Mouse (Mus musculus) midbrain, embryonic 14.5 days (tissue): Measurements from ENCODE around the gene Mib2. TPM values are rescaled to one million over a fixed set of nuclear protein-coding genes. Genes with fewer than 3 reads are reported as not detected.
"Not testable (repeated sequence)": the region's sequence is repeated elsewhere in the genome, so short reads cannot be mapped to it uniquely, and the experiment has no call there.

Source experiments
- ATAC-seq: fragments of 200-750 bp; cut with Nextera tagmentation; 2 replicates; pipeline ENCODE4 v1.8.0; 2017; ENCODE audit warnings: moderate number of reproducible peaks, moderate library complexity; ENCODE audit not compliant: low FRiP score, low TSS enrichment
- DNase-seq: peaks from one replicate; pipeline ENCODE4 v3.0.0-alpha.2; 2015
- H3K27ac ChIP-seq: fragments of 300-500 bp; sonication (generic); replicated peaks from 2 replicates; pipeline ENCODE4 v1.5.1; 2014; ENCODE audit warnings: mild to moderate bottlenecking, low read depth, low read length, moderate library complexity
- H3K27me3 ChIP-seq: fragments of 300-500 bp; sonication (generic); 2 replicates; pipeline ENCODE4 v1.6.1; 2014; ENCODE audit warnings: low read length, control low read depth, mixed read lengths; ENCODE audit not compliant: control insufficient read depth, insufficient read depth
- H3K36me3 ChIP-seq: fragments of 300-500 bp; sonication (generic); 2 replicates; pipeline ENCODE4 v1.6.1; 2014; ENCODE audit warnings: low read length, control low read depth; ENCODE audit not compliant: control insufficient read depth, insufficient read depth
- H3K4me1 ChIP-seq: fragments of 300-500 bp; sonication (generic); 2 replicates; pipeline ENCODE4 v1.6.1; 2014; ENCODE audit warnings: mild to moderate bottlenecking, antibody characterized with exemption, low read length, control low read depth; ENCODE audit not compliant: control insufficient read depth, insufficient read depth
- H3K4me2 ChIP-seq: fragments of 300-500 bp; sonication (generic); 2 replicates; pipeline ENCODE4 v1.6.1; 2014; ENCODE audit warnings: mild to moderate bottlenecking, low read length, moderate library complexity
- H3K4me3 ChIP-seq: fragments of 300-500 bp; sonication (generic); replicated peaks from 2 replicates; pipeline ENCODE4 v1.5.1; 2014; ENCODE audit warnings: low read depth, low read length
- H3K9ac ChIP-seq: fragments of 300-500 bp; sonication (generic); replicated peaks from 2 replicates; pipeline ENCODE4 v1.6.1; 2014; ENCODE audit warnings: mild to moderate bottlenecking, low read length, moderate library complexity
- H3K9me3 ChIP-seq: fragments of 300-500 bp; sonication (generic); 2 replicates; pipeline ENCODE4 v1.6.1; 2016; ENCODE audit warnings: low read length, control low read depth, mixed read lengths; ENCODE audit not compliant: control insufficient read depth
- WGBS: fragments of 180-500 bp; shearing (Covaris S2); extraction: QIAGEN DNeasy Blood & Tissue Kit; methylation state at CpG from one replicate; pipeline ENCODE4 v1.1.7; 2014; 5-methylcytosine and 5-hydroxymethylcytosine counted together
- polyA plus RNA-seq: library from polyadenylated mRNA; unstranded; fragments of >200 nt; fragmentation: Nextera tagmentation; extraction: Ambion mirVana; gene quantifications from 2 replicates; pipeline ENCODE4 v1.2.1, GENCODE M21; 2014

Gene Mib2
- polyA plus RNA-seq, 1 experiment from 2014 or later: 40.8 TPM

- DNase-seq: not testable (repeated sequence)
- WGBS: 98% methylated on average over 2 of the region's 2 CpGs
Observed at GRCm38 (mm10) chr4:155645308-155645707, 23.7 kb downstream of the Mib2 start, which contains the start of gene Gm10563. Gene Gm10563 (minus strand): TSS chr4:155645408.

GRCm38 (mm10) chr4:155643531-155643930 is 25.5 kb downstream of the Mib2 start:
- DNase-seq: no peak
- no peak overlapping the region for H3K9ac ChIP-seq
- H3K4me1 ChIP-seq: no peaks in the 10 kb centered on the region
- H3K36me3 ChIP-seq: peaks cover 84% of the 10 kb centered on the region
- no peak for ATAC-seq
- H3K9me3 ChIP-seq: no peaks in the 10 kb centered on the region
- H3K4me3 ChIP-seq: no peak overlapping the region
- no peak overlapping the region for H3K4me2 ChIP-seq
- 94% methylated on average over 1 of the region's 1 CpGs for WGBS
- H3K27me3 ChIP-seq: no peaks in the 10 kb centered on the region
- no peak overlapping the region for H3K27ac ChIP-seq

More at GRCm38 (mm10) chr4:155645308-155645707, 23.7 kb downstream of the Mib2 start, which contains the start of gene Gm10563:
- not testable (repeated sequence) for H3K9me3 ChIP-seq, H3K4me3 ChIP-seq, ATAC-seq, H3K27ac ChIP-seq, H3K27me3 ChIP-seq, H3K4me2 ChIP-seq, H3K9ac ChIP-seq, H3K4me1 ChIP-seq
- peaks cover 88% of the 10 kb centered on the region for H3K36me3 ChIP-seq

GRCm38 (mm10) chr4:155635766-155636499 is 33.1 kb downstream of the Mib2 start:
- Histone ChIP-seq H3K9me3 (no peaks in the 10 kb centered on the region), H3K4me2 (no peak overlapping the region), H3K4me3 (no peak overlapping the region), H3K4me1 (no peaks in the 10 kb centered on the region), H3K36me3 (peaks cover 89% of the 10 kb centered on the region), H3K9ac (no peak overlapping the region), H3K27ac (no peak overlapping the region), H3K27me3 (no peaks in the 10 kb centered on the region)
- ATAC-seq (no peak), DNase-seq (no peak)

GRCm38 (mm10) chr4:155630267-155630666 is 38.7 kb downstream of the Mib2 start:
- Histone ChIP-seq H3K9ac (no peak overlapping the region), H3K27me3 (no peaks in the 10 kb centered on the region), H3K4me1 (0 out of 2 replicates have a peak, but pooled peaks cover 3% of the 10 kb centered on the region), H3K4me2 (no peak overlapping the region), H3K9me3 (no peaks in the 10 kb centered on the region), H3K27ac (no peak overlapping the region), H3K36me3 (peaks cover 75% of the 10 kb centered on the region), H3K4me3 (no peak overlapping the region)
- WGBS: 96% methylated on average over 6 of the region's 6 CpGs
- ATAC-seq (no peak), DNase-seq (no peak)

- peak within 1 kb of the TSS; percentile 80 for H3K9ac ChIP-seq
- WGBS: under 1% methylated on average over 84 of the region's 84 CpGs
- DNase-seq (peak; percentile 99), ATAC-seq (peak; percentile 100)
- H3K4me2 ChIP-seq: peak within 1 kb of the TSS; percentile 80
- H3K4me1 ChIP-seq: peaks cover 9% of the 10 kb centered on the region; the same call in 1 of the 2 replicates
- peaks cover 53% of the 10 kb centered on the region for H3K36me3 ChIP-seq
- peak within 1 kb of the TSS; percentile 98 for H3K4me3 ChIP-seq
- H3K27ac ChIP-seq: peak within 1 kb of the TSS; percentile 89
- H3K27me3 ChIP-seq: no peaks in the 10 kb centered on the region
- H3K9me3 ChIP-seq: no peaks in the 10 kb centered on the region
Observed at GRCm38 (mm10) chr4:155624338-155625291, 44.4 kb downstream of the Mib2 start, which contains the start of gene Cdk11b. Gene Cdk11b (plus strand): TSS chr4:155624854.

GRCm38 (mm10) chr4:155618321-155618720 is 50.7 kb downstream of the Mib2 start:
- 95% methylated on average over 5 of the region's 5 CpGs for WGBS
- H3K36me3 ChIP-seq: peaks cover 85% of the 10 kb centered on the region

GRCm38 (mm10) chr4:155613264-155613663 is 55.7 kb downstream of the Mib2 start:
- WGBS: 97% methylated on average over 3 of the region's 3 CpGs
- Histone ChIP-seq H3K9ac (no peak overlapping the region), H3K27me3 (no peaks in the 10 kb centered on the region), H3K4me3 (no peak overlapping the region), H3K9me3 (no peaks in the 10 kb centered on the region), H3K4me2 (no peak overlapping the region), H3K27ac (no peak overlapping the region), H3K4me1 (no peaks in the 10 kb centered on the region), H3K36me3 (peaks cover 80% of the 10 kb centered on the region)
- ATAC-seq (no peak), DNase-seq (no peak)

More at GRCm38 (mm10) chr4:155618321-155618720, 50.7 kb downstream of the Mib2 start:
- Histone ChIP-seq H3K27me3 (no peaks in the 10 kb centered on the region), H3K27ac (no peak overlapping the region), H3K4me1 (no peaks in the 10 kb centered on the region), H3K4me3 (no peak overlapping the region), H3K9ac (no peak overlapping the region), H3K9me3 (no peaks in the 10 kb centered on the region), H3K4me2 (no peak overlapping the region)
- ATAC-seq (no peak), DNase-seq (no peak)

- Histone ChIP-seq H3K9me3 (no peaks in the 10 kb centered on the region), H3K27ac (no peak overlapping the region), H3K4me2 (no peak overlapping the region), H3K4me1 (no peaks in the 10 kb centered on the region), H3K9ac (no peak overlapping the region), H3K36me3 (peaks cover 66% of the 10 kb centered on the region), H3K4me3 (no peak overlapping the region), H3K27me3 (no peaks in the 10 kb centered on the region)
- DNase-seq (no peak), ATAC-seq (no peak)
- 93% methylated on average over 3 of the region's 3 CpGs for WGBS
Observed at GRCm38 (mm10) chr4:155611860-155612259, 57.1 kb downstream of the Mib2 start.
